Mouse (Mus musculus): ENCODE measurements at regions not wholly inside any gene's neighbourhood (a gene's known extent, or its start where the extent isn't known, plus 50 kb on each side); places are given as distances from the start of the nearest gene placed in this dataset.

GRCm38 (mm10) chr16:79986746-79987145 lies 895.8 kb upstream of the Tmprss15 start:
- no peaks in the 10 kb centered on the region for H3K27me3 ChIP-seq (replicated peaks)
- no peak overlapping the region for H3K27ac ChIP-seq
- no peaks in the 10 kb centered on the region for H3K9me3 ChIP-seq
- no peaks in the 10 kb centered on the region for H3K4me1 ChIP-seq
- ATAC-seq (replicated peaks), result no peak
- H3K4me3 ChIP-seq, result no peak overlapping the region
- H3K9ac ChIP-seq, result no peak overlapping the region
- H3K4me2 ChIP-seq, result no peak overlapping the region
- no peaks in the 10 kb centered on the region for H3K36me3 ChIP-seq (replicated peaks)
- 74% methylated on average over 2 of the region's 2 CpGs for WGBS

- no peaks in the 10 kb centered on the region for H3K4me1 ChIP-seq
- H3K9ac ChIP-seq, result no peak overlapping the region
- WGBS, result 26% methylated on average over 6 of the region's 6 CpGs
- H3K4me3 ChIP-seq, result no peak overlapping the region
- ATAC-seq (replicated peaks), result peak; percentile 65
- 0 out of 2 replicates have a peak overlapping the region, but pooled peaks have one; percentile 8 for H3K27ac ChIP-seq
- H3K4me2 ChIP-seq, result no peak overlapping the region
- H3K9me3 ChIP-seq, result no peaks in the 10 kb centered on the region
- no peaks in the 10 kb centered on the region for H3K27me3 ChIP-seq (replicated peaks)
- no peaks in the 10 kb centered on the region for H3K36me3 ChIP-seq (replicated peaks)
Measured at GRCm38 (mm10) chr16:79972146-79972545, 881.2 kb upstream of the Tmprss15 start.

- Histone ChIP-seq H3K9ac (no peak overlapping the region), H3K27ac (no peak overlapping the region), H3K4me1 (no peaks in the 10 kb centered on the region), H3K4me2 (no peak overlapping the region), H3K27me3 (replicated peaks) (no peaks in the 10 kb centered on the region), H3K4me3 (no peak overlapping the region), H3K9me3 (no peaks in the 10 kb centered on the region), H3K36me3 (replicated peaks) (no peaks in the 10 kb centered on the region)
- ATAC-seq (replicated peaks), result no peak
- 72% methylated on average over 2 of the region's 2 CpGs for WGBS
Measured at GRCm38 (mm10) chr16:79937042-79937441, 846.1 kb upstream of the Tmprss15 start.

DNA sequence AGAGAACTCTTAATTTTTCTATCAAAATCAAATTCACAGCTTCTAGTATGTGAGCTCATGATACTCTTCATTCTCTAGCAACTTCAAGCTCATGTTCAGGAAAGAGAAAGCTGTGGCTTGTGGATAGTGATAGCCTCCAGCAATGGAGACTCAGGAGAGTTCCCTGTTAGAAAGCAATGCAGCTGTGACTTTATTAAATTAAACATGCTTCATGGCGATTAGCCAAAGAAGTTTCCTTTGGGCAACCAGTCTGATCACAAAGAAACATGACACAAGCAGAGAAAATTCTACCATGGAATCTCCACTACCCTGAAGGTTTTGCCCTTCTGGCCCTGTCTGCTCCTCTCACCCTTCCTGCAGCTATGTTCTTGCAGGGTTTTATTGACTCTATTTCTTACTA lies 816.2 kb upstream of the Tmprss15 start:
- Histone ChIP-seq H3K4me2 (no peak overlapping the region), H3K4me1 (no peaks in the 10 kb centered on the region), H3K36me3 (replicated peaks) (no peaks in the 10 kb centered on the region), H3K4me3 (no peak overlapping the region), H3K9me3 (no peaks in the 10 kb centered on the region), H3K9ac (no peak overlapping the region), H3K27me3 (replicated peaks) (no peaks in the 10 kb centered on the region), H3K27ac (no peak overlapping the region)
- WGBS, result 66% methylated on average over 1 of the region's 1 CpGs
- no peak for ATAC-seq (replicated peaks)

DNA sequence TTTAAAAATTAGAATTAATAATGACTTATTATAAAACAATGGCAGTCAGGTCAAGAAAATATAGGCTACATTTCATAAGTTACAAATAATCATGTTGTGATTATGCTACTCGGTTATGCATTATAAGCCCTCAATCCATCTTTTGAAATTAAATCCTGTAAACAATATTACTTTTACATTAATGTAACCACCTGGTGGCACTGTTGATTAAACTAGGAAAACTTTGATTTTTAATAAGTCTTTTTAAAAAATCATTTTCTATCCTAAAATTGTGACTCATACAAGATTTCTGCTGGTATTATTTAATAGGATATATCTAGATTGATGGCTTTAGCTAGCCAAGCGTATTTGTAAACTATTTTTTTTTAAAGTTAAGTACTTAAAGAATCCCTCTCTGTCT lies 810.6 kb upstream of the Tmprss15 start:
- no peak for ATAC-seq (replicated peaks)

GRCm38 (mm10) chr16:79881855-79882254 lies 791.0 kb upstream of the Tmprss15 start:
- ATAC-seq (replicated peaks), result no peak
- Histone ChIP-seq H3K4me2 (no peak overlapping the region), H3K9me3 (no peaks in the 10 kb centered on the region), H3K9ac (no peak overlapping the region), H3K27ac (no peak overlapping the region), H3K27me3 (replicated peaks) (no peaks in the 10 kb centered on the region), H3K4me3 (no peak overlapping the region), H3K4me1 (no peaks in the 10 kb centered on the region), H3K36me3 (replicated peaks) (no peaks in the 10 kb centered on the region)
- 85% methylated on average over 3 of the region's 3 CpGs for WGBS

More for the DNA sequence above, 810.6 kb upstream of the Tmprss15 start:
- H3K9ac ChIP-seq, result no peak overlapping the region
- no peaks in the 10 kb centered on the region for H3K4me1 ChIP-seq
- no peaks in the 10 kb centered on the region for H3K9me3 ChIP-seq
- no peak overlapping the region for H3K4me3 ChIP-seq
- WGBS, result 73% methylated on average over 2 of the region's 2 CpGs
- no peaks in the 10 kb centered on the region for H3K36me3 ChIP-seq (replicated peaks)
- no peak overlapping the region for H3K4me2 ChIP-seq
- H3K27ac ChIP-seq, result no peak overlapping the region
- H3K27me3 ChIP-seq (replicated peaks), result no peaks in the 10 kb centered on the region

DNA sequence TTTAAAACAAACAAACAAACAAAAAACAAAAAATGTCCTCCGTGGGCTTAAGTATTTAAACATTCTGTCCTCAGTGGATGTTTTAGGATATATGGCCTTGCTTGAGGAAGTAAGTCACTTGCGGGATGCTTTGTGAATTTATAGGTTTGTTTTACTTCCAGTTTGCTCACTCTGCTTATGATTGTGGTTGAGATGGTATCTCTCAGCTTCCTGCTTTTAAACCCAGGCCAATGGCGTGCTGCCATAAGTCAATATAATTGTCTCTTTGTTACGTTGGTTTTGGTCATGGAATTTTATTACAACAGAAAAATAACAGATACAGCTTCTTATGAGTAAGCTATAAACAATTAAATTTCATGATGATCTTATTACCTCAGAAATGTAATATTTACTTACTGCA lies 787.2 kb upstream of the Tmprss15 start:
- no peak overlapping the region for H3K4me3 ChIP-seq
- H3K36me3 ChIP-seq (replicated peaks), result no peaks in the 10 kb centered on the region
- H3K4me2 ChIP-seq, result no peak overlapping the region
- H3K27ac ChIP-seq, result no peak overlapping the region
- H3K9ac ChIP-seq, result no peak overlapping the region
- H3K9me3 ChIP-seq, result no peaks in the 10 kb centered on the region
- H3K27me3 ChIP-seq (replicated peaks), result no peaks in the 10 kb centered on the region
- H3K4me1 ChIP-seq, result no peaks in the 10 kb centered on the region
- WGBS, result 92% methylated on average over 4 of the region's 4 CpGs
- no peak for ATAC-seq (replicated peaks)

- no peak for ATAC-seq (replicated peaks)
Measured at GRCm38 (mm10) chr16:79876827-79877226, 785.9 kb upstream of the Tmprss15 start.

GRCm38 (mm10) chr16:79870578-79871270 lies 779.8 kb upstream of the Tmprss15 start:
- no peak overlapping the region for H3K27ac ChIP-seq
- no peak overlapping the region for H3K4me3 ChIP-seq
- H3K9ac ChIP-seq, result no peak overlapping the region
- no peaks in the 10 kb centered on the region for H3K36me3 ChIP-seq (replicated peaks)
- WGBS, result 57% methylated on average over 8 of the region's 8 CpGs
- no peak for ATAC-seq (replicated peaks)
- no peaks in the 10 kb centered on the region for H3K27me3 ChIP-seq (replicated peaks)
- no peak overlapping the region for H3K4me2 ChIP-seq
- no peaks in the 10 kb centered on the region for H3K4me1 ChIP-seq
- H3K9me3 ChIP-seq, result no peaks in the 10 kb centered on the region

More at GRCm38 (mm10) chr16:79876827-79877226, 785.9 kb upstream of the Tmprss15 start:
- 71% methylated on average over 1 of the region's 1 CpGs for WGBS
- Histone ChIP-seq H3K4me2 (no peak overlapping the region), H3K9ac (no peak overlapping the region), H3K4me1 (no peaks in the 10 kb centered on the region), H3K27me3 (replicated peaks) (no peaks in the 10 kb centered on the region), H3K9me3 (no peaks in the 10 kb centered on the region), H3K27ac (no peak overlapping the region), H3K4me3 (no peak overlapping the region), H3K36me3 (replicated peaks) (no peaks in the 10 kb centered on the region)

GRCm38 (mm10) chr16:79859540-79859939 lies 768.6 kb upstream of the Tmprss15 start:
- H3K9me3 ChIP-seq, result no peaks in the 10 kb centered on the region; the same call in 1 of the 2 replicates
- H3K27me3 ChIP-seq (replicated peaks), result no peaks in the 10 kb centered on the region
- H3K4me3 ChIP-seq, result no peak overlapping the region
- H3K9ac ChIP-seq, result no peak overlapping the region
- ATAC-seq (replicated peaks), result no peak
- H3K4me2 ChIP-seq, result no peak overlapping the region
- H3K27ac ChIP-seq, result no peak overlapping the region
- WGBS, result 78% methylated on average over 1 of the region's 1 CpGs
- H3K36me3 ChIP-seq (replicated peaks), result no peaks in the 10 kb centered on the region
- no peaks in the 10 kb centered on the region for H3K4me1 ChIP-seq

DNA sequence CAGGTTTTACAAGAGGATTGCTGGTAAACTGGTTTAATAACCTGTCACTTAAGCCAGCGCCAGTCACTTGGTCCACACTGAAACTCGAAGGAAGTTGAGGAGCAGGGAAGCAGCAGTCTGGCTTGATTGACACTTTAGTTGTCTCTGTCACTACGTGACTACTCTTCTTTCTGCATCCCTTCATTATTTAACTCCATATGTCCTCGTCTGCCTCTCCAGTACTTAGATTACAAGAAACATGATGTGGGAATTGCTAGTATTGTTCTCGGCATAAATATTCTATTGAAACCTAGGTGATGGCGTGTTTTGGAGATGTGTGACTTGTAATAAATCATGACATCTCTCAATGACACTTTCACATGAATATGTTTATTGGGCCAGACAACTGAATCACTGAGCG lies 758.3 kb upstream of the Tmprss15 start:
- no peaks in the 10 kb centered on the region for H3K36me3 ChIP-seq (replicated peaks)
- 58% methylated on average over 7 of the region's 7 CpGs for WGBS
- H3K9me3 ChIP-seq, result no peaks in the 10 kb centered on the region
- H3K4me2 ChIP-seq, result no peak overlapping the region
- no peaks in the 10 kb centered on the region for H3K27me3 ChIP-seq (replicated peaks)
- no peak overlapping the region for H3K4me3 ChIP-seq
- H3K9ac ChIP-seq, result no peak overlapping the region
- peak; percentile 70 for ATAC-seq (replicated peaks)
- H3K27ac ChIP-seq, result no peak overlapping the region
- no peaks in the 10 kb centered on the region for H3K4me1 ChIP-seq

DNA sequence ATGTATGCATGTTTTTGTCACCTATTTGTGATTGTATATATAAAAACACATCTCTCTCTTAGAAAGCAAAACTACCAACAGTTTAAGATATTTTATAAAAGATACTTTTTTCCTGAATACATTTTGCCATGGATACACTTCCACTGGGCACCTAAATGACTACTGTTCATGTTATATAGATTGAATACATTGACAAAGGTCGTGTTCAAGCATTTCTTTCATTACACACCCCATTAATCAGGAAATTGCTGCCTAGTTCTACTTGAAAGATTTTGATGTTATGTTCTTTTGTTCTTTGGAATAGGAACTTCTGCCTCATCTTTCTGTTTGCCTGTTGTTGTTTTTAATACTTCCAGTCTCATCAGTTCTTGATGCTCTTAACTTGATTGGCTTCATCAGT lies 726.0 kb upstream of the Tmprss15 start:
- no peak overlapping the region for H3K9ac ChIP-seq
- H3K27ac ChIP-seq, result no peak overlapping the region
- no peaks in the 10 kb centered on the region for H3K9me3 ChIP-seq
- no peak overlapping the region for H3K4me3 ChIP-seq
- no peak for ATAC-seq (replicated peaks)
- H3K4me1 ChIP-seq, result no peaks in the 10 kb centered on the region
- H3K4me2 ChIP-seq, result no peak overlapping the region
- WGBS, result 56% methylated on average over 1 of the region's 1 CpGs
- H3K27me3 ChIP-seq (replicated peaks), result no peaks in the 10 kb centered on the region
- no peaks in the 10 kb centered on the region for H3K36me3 ChIP-seq (replicated peaks)

GRCm38 (mm10) chr16:79778729-79779128 lies 687.8 kb upstream of the Tmprss15 start:
- Histone ChIP-seq H3K4me1 (no peaks in the 10 kb centered on the region), H3K9me3 (no peaks in the 10 kb centered on the region), H3K36me3 (replicated peaks) (no peaks in the 10 kb centered on the region), H3K4me3 (no peak overlapping the region), H3K27ac (no peak overlapping the region), H3K4me2 (no peak overlapping the region), H3K27me3 (replicated peaks) (no peaks in the 10 kb centered on the region), H3K9ac (no peak overlapping the region)
- 37% methylated on average over 3 of the region's 3 CpGs for WGBS
- ATAC-seq (replicated peaks), result no peak
